Mouse (Mus musculus) left cerebral cortex, adult 2 months (tissue): ENCODE results near the gene Boll. TPM values are rescaled to one million over a fixed set of nuclear protein-coding genes. Genes with fewer than 3 reads are reported as not detected.

ENCODE experiments used
- DNase-seq, 2 experiments: peaks; one replicate each; pipeline ENCODE4 v3.0.0; 2021 to 2022; ENCODE audit warnings: low spot score in 2 of 2, mixed read lengths in 1 of 2; ENCODE audit errors: extremely low spot score in 1 of 2
- H3K27ac ChIP-seq: fragments of 200-600 bp; 2 replicates; pipeline ENCODE4 v1.8.1; 2022
- H3K4me3 ChIP-seq: fragments of 200-600 bp; 2 replicates; pipeline ENCODE4 v1.8.1; 2022
- CTCF ChIP-seq: fragments of 200-600 bp; IDR thresholded peaks from 2 replicates; pipeline ENCODE4 v1.8.1; 2022; ENCODE audit warnings: antibody characterized with exemption, mild to moderate bottlenecking, moderate library complexity
- intact Hi-C: fragments of 180-260 bp; cut with DNase I; formaldehyde crosslinking; loops from one replicate; pipeline ENCODE4 v1.15.1; 2025
- total RNA-seq, 2 experiments: library from RNA; stranded (reverse); gene quantifications; 2 replicates each; pipeline ENCODE4 v1.2.3; 2021

The Boll gene
- total RNA-seq, 2 experiments from 2014 or later, result not detected

- Histone ChIP-seq H3K4me3 (peak overlapping the region; percentile 82), H3K27ac (peak overlapping the region; percentile 82)
- intact Hi-C loops, result loop anchor here (1.0 to 2.0 kb wide), 4 partner anchors 77 to 637 kb away; partner anchors contain the start of gene Mob4
- DNase-seq, result peak; percentile 17 to 42
- no peak for TF ChIP-seq CTCF
Observed at GRCm38 (mm10) chr1:55237643-55238161, 125.6 kb downstream of the Boll start.

- intact Hi-C loops, result loop anchor here (1.0 kb wide), 2 partner anchors 106 to 146 kb away; partner anchors contain the start of gene Mob4
- Histone ChIP-seq H3K27ac (peak within 1 kb of the TSS; percentile 82), H3K4me3 (peak within 1 kb of the TSS; percentile 82)
- peak; percentile 20 for TF ChIP-seq CTCF
- peak; percentile 96 to 97 for DNase-seq
Observed at GRCm38 (mm10) chr1:55236890-55237642, 126.2 kb downstream of the Boll start, which contains the start of gene Mars2. TSS of gene Mars2 (plus strand) at chr1:55237177.

- intact Hi-C loops, result no loop called here
- DNase-seq, result no peak
- H3K4me3 ChIP-seq, result peak overlapping the region; percentile 82
- no peak overlapping the region for H3K27ac ChIP-seq
- no peak for TF ChIP-seq CTCF
Observed at GRCm38 (mm10) chr1:55236487-55236886, 126.8 kb downstream of the Boll start.

- TF ChIP-seq CTCF, result no peak
- Histone ChIP-seq H3K27ac (no peak overlapping the region), H3K4me3 (no peak overlapping the region)
- DNase-seq, result no peak
- intact Hi-C loops, result no loop called here
Observed at GRCm38 (mm10) chr1:55234910-55235520, 128.3 kb downstream of the Boll start.

GRCm38 (mm10) chr1:55228256-55228884 lies 134.9 kb downstream of the Boll start:
- intact Hi-C loops, result loop anchor here (5.0 kb wide), 1 partner anchor 36 kb away; no protein-coding TSS in a partner anchor
- TF ChIP-seq CTCF, result no peak
- no peak overlapping the region for H3K27ac ChIP-seq
- DNase-seq, result no peak
- no peak overlapping the region for H3K4me3 ChIP-seq

- no peak for TF ChIP-seq CTCF
- intact Hi-C loops, result loop anchor here (5.0 kb wide), 1 partner anchor 35 kb away; no protein-coding TSS in a partner anchor
- H3K27ac ChIP-seq, result no peak overlapping the region
- no peak overlapping the region for H3K4me3 ChIP-seq
- no peak for DNase-seq
Observed at GRCm38 (mm10) chr1:55227376-55227775, 135.9 kb downstream of the Boll start.

- peak within 1 kb of the TSS; percentile 76 for H3K27ac ChIP-seq
- H3K4me3 ChIP-seq, result peak within 1 kb of the TSS; percentile 53
- DNase-seq, result no peak
- TF ChIP-seq CTCF, result no peak
- intact Hi-C loops, result loop anchor here (5.0 kb wide), 1 partner anchor 34 kb away; no protein-coding TSS in a partner anchor
Observed at GRCm38 (mm10) chr1:55226011-55226857, 137.0 kb downstream of the Boll start, which contains the start of gene Rftn2. TSS of gene Rftn2 (minus strand) at chr1:55226782.

- H3K4me3 ChIP-seq, result peak overlapping the region; percentile 53
- no peak for TF ChIP-seq CTCF
Observed at GRCm38 (mm10) chr1:55225398-55225797, 137.9 kb downstream of the Boll start.

GRCm38 (mm10) chr1:55224111-55224510 lies 139.2 kb downstream of the Boll start:
- TF ChIP-seq CTCF, result no peak
- peak overlapping the region; percentile 53 for H3K4me3 ChIP-seq
- intact Hi-C loops, result no loop called here
- DNase-seq, result peak in 1 of 2 experiments; percentile 14
- peak overlapping the region; percentile 76 for H3K27ac ChIP-seq

More at GRCm38 (mm10) chr1:55225398-55225797, 137.9 kb downstream of the Boll start:
- peak overlapping the region; percentile 76 for H3K27ac ChIP-seq
- DNase-seq, result peak in 1 of 2 experiments; percentile 8
- intact Hi-C loops, result loop anchor here (5.0 kb wide), 1 partner anchor 33 kb away; no protein-coding TSS in a partner anchor

- no peak for TF ChIP-seq CTCF
- DNase-seq, result peak in 1 of 2 experiments; percentile 3
- no peak overlapping the region for H3K27ac ChIP-seq
- no peak overlapping the region for H3K4me3 ChIP-seq
- intact Hi-C loops, result no loop called here
Observed at GRCm38 (mm10) chr1:55223026-55223425, 140.2 kb downstream of the Boll start.

- no peak overlapping the region for H3K27ac ChIP-seq
- intact Hi-C loops, result no loop called here
- no peak for DNase-seq
- no peak for TF ChIP-seq CTCF
- H3K4me3 ChIP-seq, result no peak overlapping the region
Observed at GRCm38 (mm10) chr1:55221352-55221751, 141.9 kb downstream of the Boll start.
